Mouse (Mus musculus) MEL (cell line): ENCODE measurements around the gene Smim24. TPM values are rescaled to one million over a fixed set of nuclear protein-coding genes. Genes with fewer than 3 reads are reported as not detected.

ENCODE experiments used
- DNase-seq: peaks from one replicate; pipeline ENCODE4 v3.0.0; 2011; ENCODE audit warnings: low read depth, low spot score
- H3K27ac ChIP-seq: 2 replicates; pipeline ENCODE4 v1.5.1; 2012; ENCODE audit warnings: low read depth, mild to moderate bottlenecking, control low read depth, low read length, moderate library complexity; ENCODE audit not compliant: control insufficient read depth
- H3K27me3 ChIP-seq, 2 experiments: fragments of 150-350 bp in 1 of 2; sonication (generic) in 1 of 2; 2 replicates each; pipeline ENCODE4 v1.6.1; 2012; ENCODE audit warnings: low read length in 2 of 2, mild to moderate bottlenecking in 2 of 2, improper control_type of control experiment in 1 of 2, moderate library complexity in 1 of 2; ENCODE audit not compliant: insufficient read depth in 2 of 2, control insufficient read depth in 1 of 2
- H3K36me3 ChIP-seq, 2 experiments: 2 replicates each; pipeline ENCODE4 v1.6.1; 2012 to 2014; ENCODE audit warnings: low read length in 2 of 2, improper control_type of control experiment in 1 of 2, inconsistent platforms in 1 of 2, mild to moderate bottlenecking in 1 of 2; ENCODE audit not compliant: insufficient read depth in 2 of 2, control insufficient read depth in 1 of 2
- H3K4me1 ChIP-seq, 2 experiments: fragments of 150-350 bp in 1 of 2; sonication (generic) in 1 of 2; 2 replicates each; pipeline ENCODE4 v1.6.1; 2012; ENCODE audit warnings: low read length in 2 of 2, improper control_type of control experiment in 1 of 2, mild to moderate bottlenecking in 1 of 2; ENCODE audit not compliant: insufficient read depth in 2 of 2, control insufficient read depth in 1 of 2
- H3K4me3 ChIP-seq, 2 experiments: fragments of 150-350 bp in 1 of 2; sonication (generic) in 1 of 2; 2 replicates each; pipeline ENCODE4 v1.5.1; 2012; ENCODE audit warnings: low read depth in 2 of 2, low read length in 2 of 2, mild to moderate bottlenecking in 2 of 2, moderate library complexity in 2 of 2, control low read depth in 1 of 2, improper control_type of control experiment in 1 of 2; ENCODE audit not compliant: control insufficient read depth in 1 of 2, insufficient read depth in 1 of 2
- H3K79me2 ChIP-seq: 2 replicates; pipeline ENCODE4 v1.6.1; 2012; ENCODE audit warnings: mild to moderate bottlenecking, low read length, moderate library complexity; ENCODE audit not compliant: control insufficient read depth, poor library complexity, insufficient read depth
- H3K9ac ChIP-seq: 2 replicates; pipeline ENCODE4 v1.6.1; 2012; ENCODE audit warnings: low read depth, mild to moderate bottlenecking, control low read depth, low read length, moderate library complexity; ENCODE audit not compliant: control insufficient read depth, poor library complexity, severe bottlenecking
- H3K9me3 ChIP-seq: fragments of 150-350 bp; sonication (generic); replicated peaks from 2 replicates; pipeline ENCODE4 v1.6.1; 2012; ENCODE audit warnings: mild to moderate bottlenecking, low read length, improper control_type of control experiment, moderate library complexity; ENCODE audit not compliant: insufficient read depth
- BHLHE40 ChIP-seq: IDR thresholded peaks from 2 replicates; pipeline ENCODE4 v1.6.1; 2012; ENCODE audit warnings: low read depth, mild to moderate bottlenecking, inconsistent platforms, low read length, improper control_type of control experiment, borderline replicate concordance
- CHD2 ChIP-seq: IDR thresholded peaks from 2 replicates; pipeline ENCODE4 v1.6.1; 2011; ENCODE audit warnings: low read length, improper control_type of control experiment
- E2F4 ChIP-seq: IDR thresholded peaks from 2 replicates; pipeline ENCODE4 v1.6.1; 2011; ENCODE audit warnings: low read depth, low read length, improper control_type of control experiment, borderline replicate concordance
- ELF1 ChIP-seq: IDR thresholded peaks from 2 replicates; pipeline ENCODE4 v1.6.1; 2014; ENCODE audit warnings: low read depth, mild to moderate bottlenecking, inconsistent platforms, low read length, improper control_type of control experiment, moderate library complexity
- EP300 ChIP-seq, 2 experiments: IDR thresholded peaks; 2 replicates each; pipeline ENCODE4 v1.6.1; 2011; ENCODE audit warnings: improper control_type of control experiment in 2 of 2, low read length in 2 of 2, low read depth in 1 of 2, mild to moderate bottlenecking in 1 of 2
- HCFC1 ChIP-seq: IDR thresholded peaks from 2 replicates; pipeline ENCODE4 v1.6.1; 2012; ENCODE audit warnings: low read depth, mild to moderate bottlenecking, inconsistent platforms, low read length, improper control_type of control experiment, moderate library complexity
- JUND ChIP-seq: IDR thresholded peaks from 2 replicates; pipeline ENCODE4 v1.6.1; 2011; ENCODE audit warnings: low read depth, mild to moderate bottlenecking, improper control_type of control experiment, low read length
- KAT2A ChIP-seq: conservative IDR thresholded peaks from 2 replicates; pipeline ENCODE4 v1.6.1; 2012; ENCODE audit warnings: low read depth, low read length, improper control_type of control experiment, inconsistent platforms
- MAFK ChIP-seq: IDR thresholded peaks from 2 replicates; pipeline ENCODE4 v1.6.1; 2011; ENCODE audit warnings: low read depth, mild to moderate bottlenecking, low read length, improper control_type of control experiment, borderline replicate concordance
- MAX ChIP-seq: IDR thresholded peaks from 2 replicates; pipeline ENCODE4 v1.6.1; 2011; ENCODE audit warnings: low read length, improper control_type of control experiment
- MAZ ChIP-seq: IDR thresholded peaks from 2 replicates; pipeline ENCODE4 v1.6.1; 2012; ENCODE audit warnings: low read depth, mild to moderate bottlenecking, inconsistent platforms, low read length, improper control_type of control experiment
- MEF2A ChIP-seq: IDR thresholded peaks from 2 replicates; pipeline ENCODE4 v1.6.1; 2014; ENCODE audit warnings: low read depth, mild to moderate bottlenecking, inconsistent platforms, low read length, improper control_type of control experiment; ENCODE audit not compliant: poor library complexity, insufficient replicate concordance, severe bottlenecking; ENCODE audit errors: extremely low read depth
- MYB ChIP-seq: IDR thresholded peaks from 2 replicates; pipeline ENCODE4 v1.6.1; 2011; ENCODE audit warnings: mild to moderate bottlenecking, low read depth, low read length, improper control_type of control experiment
- MYC ChIP-seq: IDR thresholded peaks from 2 replicates; pipeline ENCODE4 v1.6.1; 2011; ENCODE audit warnings: low read depth, mild to moderate bottlenecking, low read length, improper control_type of control experiment, moderate library complexity
- NRF1 ChIP-seq: IDR thresholded peaks from 2 replicates; pipeline ENCODE4 v1.6.1; 2014; ENCODE audit warnings: low read depth, mild to moderate bottlenecking, inconsistent platforms, low read length, improper control_type of control experiment, moderate library complexity; ENCODE audit not compliant: poor library complexity, insufficient read depth, severe bottlenecking
- POLR2A ChIP-seq, 2 experiments: IDR thresholded peaks; 2 replicates each; pipeline ENCODE4 v1.6.1; 2011 to 2012; ENCODE audit warnings: low read length in 2 of 2, mild to moderate bottlenecking in 2 of 2, control low read depth in 1 of 2, improper control_type of control experiment in 1 of 2, low read depth in 1 of 2, moderate library complexity in 1 of 2; ENCODE audit not compliant: control insufficient read depth in 1 of 2, insufficient read depth in 1 of 2, poor library complexity in 1 of 2
- POLR2AphosphoS5 ChIP-seq: IDR thresholded peaks from 2 replicates; pipeline ENCODE4 v1.6.1; 2012; ENCODE audit warnings: low read depth, borderline replicate concordance, mild to moderate bottlenecking, inconsistent platforms, low read length, moderate library complexity, mixed read lengths
- RAD21 ChIP-seq: IDR thresholded peaks from 2 replicates; pipeline ENCODE4 v1.6.1; 2011; ENCODE audit warnings: mild to moderate bottlenecking, low read depth, low read length, improper control_type of control experiment
- RCOR1 ChIP-seq: IDR thresholded peaks from 2 replicates; pipeline ENCODE4 v1.6.1; 2012; ENCODE audit warnings: low read depth, mild to moderate bottlenecking, inconsistent platforms, low read length, improper control_type of control experiment
- TAL1 ChIP-seq: IDR thresholded peaks from 2 replicates; pipeline ENCODE4 v1.6.1; 2012; ENCODE audit warnings: mild to moderate bottlenecking, inconsistent platforms, low read length, moderate library complexity, mixed read lengths
- TBP ChIP-seq: IDR thresholded peaks from 2 replicates; pipeline ENCODE4 v1.8.0; 2011; ENCODE audit warnings: low read depth, low read length, improper control_type of control experiment
- UBTF ChIP-seq: IDR thresholded peaks from 2 replicates; pipeline ENCODE4 v1.6.1; 2012; ENCODE audit warnings: low read depth, mild to moderate bottlenecking, inconsistent platforms, low read length, improper control_type of control experiment, moderate library complexity, borderline replicate concordance; ENCODE audit not compliant: insufficient read depth
- USF1 ChIP-seq: IDR thresholded peaks from 2 replicates; pipeline ENCODE4 v1.6.1; 2014; ENCODE audit warnings: low read depth, mild to moderate bottlenecking, inconsistent platforms, low read length, improper control_type of control experiment, moderate library complexity
- USF2 ChIP-seq, 2 experiments: IDR thresholded peaks; 2 replicates each; pipeline ENCODE4 v1.6.1; 2011 to 2012; ENCODE audit warnings: improper control_type of control experiment in 2 of 2, low read length in 2 of 2, borderline replicate concordance in 1 of 2, inconsistent platforms in 1 of 2, low read depth in 1 of 2, mild to moderate bottlenecking in 1 of 2; ENCODE audit not compliant: insufficient read depth in 1 of 2
- ZC3H11A ChIP-seq: IDR thresholded peaks from 2 replicates; pipeline ENCODE4 v1.6.1; 2012; ENCODE audit warnings: low read depth, mild to moderate bottlenecking, inconsistent platforms, low read length, improper control_type of control experiment
- ZMIZ1 ChIP-seq: IDR thresholded peaks from 2 replicates; pipeline ENCODE4 v1.6.1; 2012; ENCODE audit warnings: low read depth, mild to moderate bottlenecking, inconsistent platforms, low read length, improper control_type of control experiment, moderate library complexity
- ZNF384 ChIP-seq: IDR thresholded peaks from 2 replicates; pipeline ENCODE4 v1.6.1; 2012; ENCODE audit warnings: low read depth, mild to moderate bottlenecking, inconsistent platforms, low read length, improper control_type of control experiment
- polyA plus RNA-seq, 2 experiments: library from polyadenylated mRNA; stranded (reverse) in 1 of 2; unstranded in 1 of 2; fragments of >175 nt in 1 of 2; fragments of >200 nt in 1 of 2; gene quantifications; 2 replicates each; pipeline versions ENCODE4 v1.2.1 to v1.2.4; 2012; ENCODE audit warnings: low replicate concordance in 2 of 2, low read depth in 1 of 2; ENCODE audit not compliant: insufficient read length in 2 of 2, insufficient read depth in 1 of 2, missing spikeins in 1 of 2
- total RNA-seq: library from RNA; depleted of rRNA; stranded (reverse); fragments of 300-350 nt; gene quantifications from 2 replicates; pipeline ENCODE4 v1.2.3, GENCODE M21; 2012

Smim24 gene
- total and polyA plus RNA-seq, 3 experiments, result 6.7 to 29.5 TPM; not detected in 1

GRCm38 (mm10) chr10:81349961-81350350 lies 42.9 kb upstream of the Smim24 start:
- Histone ChIP-seq H3K27me3 (no peaks in the 10 kb centered on the region), H3K9me3 (no peaks in the 10 kb centered on the region), H3K79me2 (peaks cover 4% of the 10 kb centered on the region; the same call in 1 of the 2 replicates), H3K27ac (peak overlapping the region; percentile 56), H3K9ac (peak overlapping the region; percentile 84), H3K4me1 (peaks cover 10 to 14% of the 10 kb centered on the region in 2 experiments; a peak in 3 of 4 replicates), H3K4me3 (peak overlapping the region; percentile 81 to 94), H3K36me3 (peaks cover 0 to 12% of the 10 kb centered on the region in 2 experiments; a peak in 2 of 4 replicates)
- TF ChIP-seq POLR2A (IDR thresholded peaks at IDR 0.05; ENCODE audit: control insufficient read depth in 1 of 2, insufficient read depth in 1 of 2, low read depth in 1 of 2, low read length in 2 of 2, poor library complexity in 1 of 2), result 0 out of 4 replicates have a peak, but pooled peaks of 1 of the 2 experiments have one; percentile 12
- TF ChIP-seq RCOR1, result no peak
- TF ChIP-seq UBTF, result 0 out of 2 replicates have a peak, but pooled peaks have one; percentile 26
- no peak for TF ChIP-seq EP300 (IDR thresholded peaks at IDR 0.05; ENCODE audit: low read depth in 1 of 2, low read length in 2 of 2)
- TF ChIP-seq MYC, result no peak
- DNase-seq, result no peak

- Histone ChIP-seq H3K36me3 (peaks cover 0 to 14% of the 10 kb centered on the region in 2 experiments; a peak in 2 of 4 replicates), H3K4me1 (peaks cover 8 to 13% of the 10 kb centered on the region in 2 experiments; a peak in 3 of 4 replicates), H3K27me3 (no peaks in the 10 kb centered on the region), H3K9ac (peak within 1 kb of the TSS; percentile 84), H3K27ac (peak within 1 kb of the TSS; percentile 86), H3K4me3 (peak within 1 kb of the TSS; percentile 81 to 94), H3K79me2 (peaks cover 4% of the 10 kb centered on the region; the same call in 1 of the 2 replicates), H3K9me3 (no peaks in the 10 kb centered on the region)
- peak; percentile 100 for DNase-seq
- TF ChIP-seq TAL1 (no peak), TBP (peak; percentile 79; the same call in 1 of the 2 replicates), E2F4 (no peak), CHD2 (peak; percentile 26), POLR2A (IDR thresholded peaks at IDR 0.05; ENCODE audit: control insufficient read depth in 1 of 2, insufficient read depth in 1 of 2, low read depth in 1 of 2, low read length in 2 of 2, poor library complexity in 1 of 2) (peak; percentile 31 to 49; a peak in 2 of 4 replicates), EP300 (IDR thresholded peaks at IDR 0.05; ENCODE audit: low read depth in 1 of 2, low read length in 2 of 2) (0 out of 4 replicates have a peak, but pooled peaks of 1 of the 2 experiments have one; percentile 3), MYB (no peak), MAZ (peak; percentile 63), ZNF384 (peak; percentile 87), USF1 (peak; percentile 47), USF2 (IDR thresholded peaks at IDR 0.05; ENCODE audit: borderline replicate concordance in 1 of 2, insufficient read depth in 1 of 2, low read depth in 1 of 2, low read length in 2 of 2) (no peak), RAD21 (peak; percentile 35), POLR2AphosphoS5 (no peak), HCFC1 (peak; percentile 90), MEF2A (no peak), ELF1 (peak; percentile 62), MAFK (no peak), MAX (peak; percentile 56; the same call in 1 of the 2 replicates), KAT2A (peak; percentile 69; the same call in 1 of the 2 replicates), ZC3H11A (0 out of 2 replicates have a peak, but pooled peaks have one; percentile 10), ZMIZ1 (0 out of 2 replicates have a peak, but pooled peaks have one; percentile 13), BHLHE40 (no peak; the same call in 1 of the 2 replicates), JUND (no peak), NRF1 (peak; percentile 66)
These were observed 42.3 kb upstream of the Smim24 start, which contains the start of gene Hmg20b for GRCm38 (mm10) chr10:81350351-81351063. Hmg20b (minus strand) TSS chr10:81350480.
